13 mouse cellular contexts compared by ENCODE assay signal in the genomic region with DNA sequence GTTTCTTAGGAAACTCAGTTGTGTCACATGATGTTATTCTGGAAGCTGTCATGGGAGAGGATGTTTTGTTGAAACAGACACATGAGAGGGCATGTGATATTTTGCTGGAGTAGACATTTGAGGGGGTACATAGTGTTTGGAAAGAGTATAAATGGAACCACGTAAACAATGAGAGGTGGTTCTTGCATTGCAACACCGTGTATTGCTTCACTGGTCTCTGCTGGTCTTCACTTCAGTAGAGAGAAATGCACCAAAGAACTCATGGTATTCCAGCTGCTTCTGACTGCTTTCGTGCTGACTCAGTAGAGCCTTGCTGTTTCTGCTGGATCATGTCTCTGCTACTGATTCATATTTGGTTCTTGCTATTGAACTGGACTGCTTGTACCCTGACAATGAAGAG.
"Had no signal": no experiment of that assay in that cellular context is flagged by ENCODE, and none has a peak within 500 bp of the region (broad histone marks: within the 10 kb centered on the region; RNA-seq: fewer than 3 reads in every experiment).

No protein-coding gene starts in this region.

- H3K9ac ChIP-seq: kidney, embryonic 15.5 days; liver, embryonic 12.5 days; lung, embryonic 15.5 days; midbrain, embryonic 15.5 days; neural tube, embryonic 12.5 days had no signal

- H3K27me3 ChIP-seq: kidney, embryonic 15.5 days; liver, embryonic 12.5 days; lung, embryonic 15.5 days; midbrain, embryonic 15.5 days; neural tube, embryonic 12.5 days had no signal

- H3K27ac ChIP-seq: kidney, embryonic 15.5 days; left cerebral cortex, adult 2 months; limb, embryonic 10.5 days; liver, embryonic 12.5 days; lung, embryonic 15.5 days; midbrain, embryonic 10.5 days; midbrain, embryonic 15.5 days; neural tube, embryonic 12.5 days had no signal

- H3K4me2 ChIP-seq: kidney, embryonic 15.5 days; liver, embryonic 12.5 days; lung, embryonic 15.5 days; midbrain, embryonic 15.5 days; neural tube, embryonic 12.5 days had no signal

- DNase-seq: kidney, adult 2 months; kidney, postnatal 14 days; spleen, adult 18-20 months; thymus, adult 18-20 months; thymus, postnatal 14 days had no signal

- H3K36me3 ChIP-seq: kidney, embryonic 15.5 days; limb, embryonic 10.5 days; liver, embryonic 12.5 days; lung, embryonic 15.5 days; midbrain, embryonic 10.5 days; midbrain, embryonic 15.5 days; neural tube, embryonic 12.5 days had no signal

- H3K4me1 ChIP-seq: kidney, embryonic 15.5 days; liver, embryonic 12.5 days; midbrain, embryonic 10.5 days; midbrain, embryonic 15.5 days; neural tube, embryonic 12.5 days had no signal

- H3K4me3 ChIP-seq: kidney, embryonic 15.5 days; left cerebral cortex, adult 2 months; limb, embryonic 10.5 days; liver, embryonic 12.5 days; lung, embryonic 15.5 days; midbrain, embryonic 10.5 days; midbrain, embryonic 15.5 days; neural tube, embryonic 12.5 days had no signal

- H3K9me3 ChIP-seq: kidney, embryonic 15.5 days; limb, embryonic 10.5 days; liver, embryonic 12.5 days; lung, embryonic 15.5 days; midbrain, embryonic 10.5 days; midbrain, embryonic 15.5 days; neural tube, embryonic 12.5 days had no signal

- ATAC-seq: liver, embryonic 12.5 days; midbrain, embryonic 15.5 days had no signal
